Mouse (Mus musculus) embryonic facial prominence, embryonic 15.5 days (tissue): Measurements from ENCODE around the gene Cfap52. TPM values are rescaled to one million over a fixed set of nuclear protein-coding genes. Genes with fewer than 3 reads are reported as not detected.

Experiments used
- ATAC-seq: fragments of 200-750 bp; cut with Nextera tagmentation; 2 replicates; pipeline ENCODE4 v1.8.0; 2017; ENCODE audit warnings: low read depth, moderate TSS enrichment; ENCODE audit not compliant: insufficient number of reproducible peaks, low FRiP score, low TSS enrichment
- H3K27ac ChIP-seq: fragments of 300-500 bp; sonication (generic); replicated peaks from 2 replicates; pipeline ENCODE4 v1.5.1; 2015; ENCODE audit warnings: mild to moderate bottlenecking, inconsistent platforms
- H3K27me3 ChIP-seq: fragments of 300-500 bp; sonication (generic); 2 replicates; pipeline ENCODE4 v1.6.1; 2015; ENCODE audit warnings: inconsistent platforms
- H3K36me3 ChIP-seq: fragments of 300-500 bp; sonication (generic); 2 replicates; pipeline ENCODE4 v1.6.1; 2015; ENCODE audit warnings: mild to moderate bottlenecking, inconsistent platforms
- H3K4me1 ChIP-seq: fragments of 300-500 bp; sonication (generic); 2 replicates; pipeline ENCODE4 v1.6.1; 2015; ENCODE audit warnings: inconsistent platforms
- H3K4me2 ChIP-seq: fragments of 300-500 bp; sonication (generic); replicated peaks from 2 replicates; pipeline ENCODE4 v1.6.1; 2015; ENCODE audit warnings: mild to moderate bottlenecking, inconsistent platforms
- H3K4me3 ChIP-seq: fragments of 300-500 bp; sonication (generic); replicated peaks from 2 replicates; pipeline ENCODE4 v1.5.1; 2015; ENCODE audit warnings: mild to moderate bottlenecking, inconsistent platforms
- H3K9ac ChIP-seq: fragments of 300-500 bp; sonication (generic); 2 replicates; pipeline ENCODE4 v1.6.1; 2015; ENCODE audit warnings: inconsistent platforms
- H3K9me3 ChIP-seq: fragments of 300-500 bp; sonication (generic); replicated peaks from 2 replicates; pipeline ENCODE4 v1.6.1; 2016; ENCODE audit warnings: inconsistent platforms
- WGBS: fragments of 180-500 bp; shearing (Covaris S2); methylation state at CpG from one replicate; pipeline ENCODE4 v1.1.7; 2015; 5-methylcytosine and 5-hydroxymethylcytosine counted together
- polyA plus RNA-seq: library from polyadenylated mRNA; unstranded; fragments of >200 nt; fragmentation: Nextera tagmentation; extraction: Ambion mirVana; gene quantifications from 2 replicates; pipeline ENCODE4 v1.2.1, GENCODE M21; 2015

The Cfap52 gene
- polyA plus RNA-seq: 9.1 and 21.4 TPM in 2 replicates

- Histone ChIP-seq H3K9ac (peak within 1 kb of the TSS; percentile 59), H3K4me2 (peak within 1 kb of the TSS; percentile 72), H3K36me3 (no peaks in the 10 kb centered on the region), H3K27ac (0 out of 2 replicates have a peak within 1 kb of the TSS, but pooled peaks have one; percentile 9), H3K4me1 (peaks cover 19% of the 10 kb centered on the region), H3K4me3 (peak within 1 kb of the TSS; percentile 66), H3K27me3 (no peaks in the 10 kb centered on the region), H3K9me3 (no peaks in the 10 kb centered on the region)
- 8% methylated on average over 15 of the region's 15 CpGs for WGBS
- peak; percentile 29; the same call in 1 of the 2 replicates for ATAC-seq
Observed at GRCm38 (mm10) chr11:67965242-67965883, at the start of gene Cfap52. Cfap52 (minus strand) TSS chr11:67965651.

GRCm38 (mm10) chr11:68012207-68012606 is 46.8 kb upstream of the Cfap52 start:
- no peaks in the 10 kb centered on the region for H3K36me3 ChIP-seq
- no peaks in the 10 kb centered on the region for H3K27me3 ChIP-seq
- no peak overlapping the region for H3K4me2 ChIP-seq
- H3K27ac ChIP-seq: no peak overlapping the region
- H3K4me3 ChIP-seq: no peak overlapping the region
- no peaks in the 10 kb centered on the region for H3K4me1 ChIP-seq
- WGBS: 69% methylated on average over 7 of the region's 7 CpGs
- H3K9me3 ChIP-seq: no peaks in the 10 kb centered on the region
- no peak overlapping the region for H3K9ac ChIP-seq
- no peak for ATAC-seq

- no peak for ATAC-seq
- Histone ChIP-seq H3K9me3 (no peaks in the 10 kb centered on the region), H3K9ac (no peak overlapping the region), H3K27ac (no peak overlapping the region), H3K4me2 (no peak overlapping the region), H3K27me3 (no peaks in the 10 kb centered on the region), H3K4me3 (no peak overlapping the region), H3K4me1 (peaks cover 9% of the 10 kb centered on the region), H3K36me3 (no peaks in the 10 kb centered on the region)
- WGBS: 55% methylated on average over 5 of the region's 5 CpGs
Observed at GRCm38 (mm10) chr11:68009377-68009776, 43.9 kb upstream of the Cfap52 start.

GRCm38 (mm10) chr11:68007645-68008044 is 42.2 kb upstream of the Cfap52 start:
- Histone ChIP-seq H3K9ac (no peak overlapping the region), H3K36me3 (no peaks in the 10 kb centered on the region), H3K9me3 (no peaks in the 10 kb centered on the region), H3K27me3 (no peaks in the 10 kb centered on the region), H3K4me1 (peaks cover 9% of the 10 kb centered on the region), H3K4me2 (no peak overlapping the region), H3K4me3 (no peak overlapping the region), H3K27ac (no peak overlapping the region)
- 48% methylated on average over 6 of the region's 6 CpGs for WGBS
- no peak for ATAC-seq

GRCm38 (mm10) chr11:68006216-68006789 is 40.9 kb upstream of the Cfap52 start:
- H3K4me2 ChIP-seq: no peak overlapping the region
- WGBS: 18% methylated on average over 8 of the region's 8 CpGs
- H3K9ac ChIP-seq: no peak overlapping the region
- no peaks in the 10 kb centered on the region for H3K9me3 ChIP-seq
- H3K4me1 ChIP-seq: peaks cover 9% of the 10 kb centered on the region
- H3K27ac ChIP-seq: no peak overlapping the region
- no peaks in the 10 kb centered on the region for H3K36me3 ChIP-seq
- H3K4me3 ChIP-seq: no peak overlapping the region
- H3K27me3 ChIP-seq: no peaks in the 10 kb centered on the region
- ATAC-seq: no peak

- peaks cover 9% of the 10 kb centered on the region for H3K4me1 ChIP-seq
- 17% methylated on average over 6 of the region's 6 CpGs for WGBS
- H3K4me2 ChIP-seq: no peak overlapping the region
- no peak for ATAC-seq
- no peak overlapping the region for H3K4me3 ChIP-seq
- no peaks in the 10 kb centered on the region for H3K36me3 ChIP-seq
- H3K9me3 ChIP-seq: no peaks in the 10 kb centered on the region
- H3K9ac ChIP-seq: no peak overlapping the region
- H3K27ac ChIP-seq: no peak overlapping the region
- H3K27me3 ChIP-seq: no peaks in the 10 kb centered on the region
Observed at GRCm38 (mm10) chr11:68004191-68004590, 38.7 kb upstream of the Cfap52 start.

GRCm38 (mm10) chr11:67999629-68000028 is 34.2 kb upstream of the Cfap52 start:
- Histone ChIP-seq H3K4me1 (no peaks in the 10 kb centered on the region), H3K4me2 (no peak overlapping the region), H3K9ac (no peak overlapping the region), H3K36me3 (no peaks in the 10 kb centered on the region), H3K27ac (no peak overlapping the region), H3K4me3 (no peak overlapping the region), H3K27me3 (no peaks in the 10 kb centered on the region), H3K9me3 (no peaks in the 10 kb centered on the region)
- ATAC-seq: no peak
- 65% methylated on average over 5 of the region's 5 CpGs for WGBS

- no peak overlapping the region for H3K4me3 ChIP-seq
- ATAC-seq: no peak
- 82% methylated on average over 3 of the region's 3 CpGs for WGBS
- no peak overlapping the region for H3K4me2 ChIP-seq
- H3K4me1 ChIP-seq: no peaks in the 10 kb centered on the region
- H3K27me3 ChIP-seq: no peaks in the 10 kb centered on the region
- H3K27ac ChIP-seq: no peak overlapping the region
- no peaks in the 10 kb centered on the region for H3K36me3 ChIP-seq
- no peaks in the 10 kb centered on the region for H3K9me3 ChIP-seq
- H3K9ac ChIP-seq: no peak overlapping the region
Observed at GRCm38 (mm10) chr11:67998905-67999304, 33.5 kb upstream of the Cfap52 start.

GRCm38 (mm10) chr11:67995965-67996364 is 30.5 kb upstream of the Cfap52 start:
- Histone ChIP-seq H3K4me2 (no peak overlapping the region), H3K9me3 (no peaks in the 10 kb centered on the region), H3K27me3 (no peaks in the 10 kb centered on the region), H3K4me1 (no peaks in the 10 kb centered on the region), H3K9ac (no peak overlapping the region), H3K4me3 (no peak overlapping the region), H3K36me3 (no peaks in the 10 kb centered on the region), H3K27ac (no peak overlapping the region)
- WGBS: 59% methylated on average over 4 of the region's 4 CpGs
- no peak for ATAC-seq

- ATAC-seq: no peak
- no peaks in the 10 kb centered on the region for H3K36me3 ChIP-seq
- no peaks in the 10 kb centered on the region for H3K4me1 ChIP-seq
- no peak overlapping the region for H3K4me2 ChIP-seq
- H3K9ac ChIP-seq: no peak overlapping the region
- H3K9me3 ChIP-seq: no peaks in the 10 kb centered on the region
- H3K27me3 ChIP-seq: no peaks in the 10 kb centered on the region
- WGBS: 64% methylated on average over 4 of the region's 4 CpGs
- H3K27ac ChIP-seq: no peak overlapping the region
- H3K4me3 ChIP-seq: no peak overlapping the region
Observed at GRCm38 (mm10) chr11:67991240-67991639, 25.8 kb upstream of the Cfap52 start.

- Histone ChIP-seq H3K27me3 (no peaks in the 10 kb centered on the region), H3K4me3 (no peak overlapping the region), H3K4me2 (no peak overlapping the region), H3K4me1 (no peaks in the 10 kb centered on the region), H3K27ac (no peak overlapping the region), H3K9ac (no peak overlapping the region), H3K36me3 (no peaks in the 10 kb centered on the region), H3K9me3 (no peaks in the 10 kb centered on the region)
- 86% methylated on average over 6 of the region's 6 CpGs for WGBS
- no peak for ATAC-seq
Observed at GRCm38 (mm10) chr11:67983564-67983963, 18.1 kb upstream of the Cfap52 start.

GRCm38 (mm10) chr11:67975252-67975651 is 9.8 kb upstream of the Cfap52 start:
- no peak overlapping the region for H3K4me3 ChIP-seq
- no peak overlapping the region for H3K9ac ChIP-seq
- no peaks in the 10 kb centered on the region for H3K36me3 ChIP-seq
- no peak for ATAC-seq
- WGBS: 0% methylated on average over 2 of the region's 2 CpGs
- H3K4me2 ChIP-seq: no peak overlapping the region
- peaks cover 3% of the 10 kb centered on the region; the same call in 1 of the 2 replicates for H3K4me1 ChIP-seq
- no peaks in the 10 kb centered on the region for H3K9me3 ChIP-seq
- no peaks in the 10 kb centered on the region for H3K27me3 ChIP-seq
- H3K27ac ChIP-seq: no peak overlapping the region
